Mouse (Mus musculus): Measurements from ENCODE around the gene Olfr780.

- no peak for TF ChIP-seq CTCF (IDR thresholded peaks at IDR 0.05; ENCODE audit: low read depth)
- TF ChIP-seq EP300 (IDR thresholded peaks at IDR 0.05; ENCODE audit: low read depth): no peak
Measured at GRCm38 (mm10) chr10:129357307-129357706, 39.4 kb downstream of the Olfr780 start.
